Mouse (Mus musculus): Measurements from ENCODE around the gene Neil3.

Neil3 gene

GRCm38 (mm10) chr8:53638495-53639171 lies at the start of gene Neil3:
TSS of gene Neil3 (minus strand) at chr8:53639065.
- ATAC-seq (ENCODE audit: low TSS enrichment) = peak; percentile 74

GRCm38 (mm10) chr8:53680846-53681245 lies 42.0 kb upstream of the Neil3 start:
- peak; percentile 100 for ATAC-seq (ENCODE audit: low TSS enrichment)

GRCm38 (mm10) chr8:53663946-53664345 lies 25.1 kb upstream of the Neil3 start:
- peak; percentile 83 for ATAC-seq (ENCODE audit: low TSS enrichment)

- ATAC-seq (ENCODE audit: low TSS enrichment) = no peak
Measured at GRCm38 (mm10) chr8:53661436-53661835, 22.6 kb upstream of the Neil3 start.

- ATAC-seq (ENCODE audit: low TSS enrichment) = no peak
Measured at GRCm38 (mm10) chr8:53630618-53631017, 8.2 kb downstream of the Neil3 start.

GRCm38 (mm10) chr8:53628864-53629415 lies 9.9 kb downstream of the Neil3 start:
- no peak for ATAC-seq (ENCODE audit: low TSS enrichment)

GRCm38 (mm10) chr8:53623425-53623824 lies 15.4 kb downstream of the Neil3 start:
- ATAC-seq (ENCODE audit: low TSS enrichment) = no peak

- ATAC-seq (ENCODE audit: low TSS enrichment) = no peak
Measured at GRCm38 (mm10) chr8:53619196-53619595, 19.7 kb downstream of the Neil3 start.

- no peak for ATAC-seq (ENCODE audit: low TSS enrichment)
Measured at GRCm38 (mm10) chr8:53614288-53614646, 24.6 kb downstream of the Neil3 start.

- ATAC-seq (ENCODE audit: low TSS enrichment) = no peak
Measured at GRCm38 (mm10) chr8:53613577-53614287, 25.1 kb downstream of the Neil3 start.

GRCm38 (mm10) chr8:53612297-53612696 lies 26.6 kb downstream of the Neil3 start:
- no peak for ATAC-seq (ENCODE audit: low TSS enrichment)

- ATAC-seq (ENCODE audit: low TSS enrichment) = peak; percentile 94
Measured at GRCm38 (mm10) chr8:53607040-53607439, 31.8 kb downstream of the Neil3 start.

- ATAC-seq (ENCODE audit: low TSS enrichment) = no peak
Measured at GRCm38 (mm10) chr8:53604906-53605305, 34.0 kb downstream of the Neil3 start.

- no peak for ATAC-seq (ENCODE audit: low TSS enrichment)
Measured at GRCm38 (mm10) chr8:53603672-53604071, 35.2 kb downstream of the Neil3 start.

GRCm38 (mm10) chr8:53600826-53601225 lies 38.0 kb downstream of the Neil3 start:
- ATAC-seq (ENCODE audit: low TSS enrichment) = no peak

- ATAC-seq (ENCODE audit: low TSS enrichment) = no peak; the same call in 1 of the 2 replicates
Measured at GRCm38 (mm10) chr8:53600025-53600811, 38.6 kb downstream of the Neil3 start.

- ATAC-seq (ENCODE audit: low TSS enrichment) = no peak
Measured at GRCm38 (mm10) chr8:53598101-53598500, 40.8 kb downstream of the Neil3 start.

GRCm38 (mm10) chr8:53591777-53592176 lies 47.1 kb downstream of the Neil3 start:
- ATAC-seq (ENCODE audit: low TSS enrichment) = no peak

- ATAC-seq (ENCODE audit: low TSS enrichment) = no peak
Measured at GRCm38 (mm10) chr8:53573600-53573999, 65.3 kb downstream of the Neil3 start.

GRCm38 (mm10) chr8:53566223-53566622 lies 72.6 kb downstream of the Neil3 start:
- no peak for ATAC-seq (ENCODE audit: low TSS enrichment)

- ATAC-seq (ENCODE audit: low TSS enrichment) = no peak
Measured at GRCm38 (mm10) chr8:53562441-53563040, 76.3 kb downstream of the Neil3 start.

- no peak for ATAC-seq (ENCODE audit: low TSS enrichment)
Measured at GRCm38 (mm10) chr8:53539585-53539984, 99.3 kb downstream of the Neil3 start.
